Mouse (Mus musculus): ENCODE results near the gene Glis1.

GRCm38 (mm10) chr4:107597226-107597897, 163.0 kb downstream of the Glis1 start:
- TF ChIP-seq CTCF (IDR thresholded peaks at IDR 0.05; ENCODE audit: low read depth) (no peak), EP300 (optimal IDR thresholded peaks at IDR 0.05) (no peak)
